Mouse (Mus musculus) myocyte (in vitro differentiated cells): ENCODE measurements around the gene Elf3. TPM values are rescaled to one million over a fixed set of nuclear protein-coding genes. Genes with fewer than 3 reads are reported as not detected.

Experiments
- H3K27me3 ChIP-seq: one replicate; pipeline ENCODE4 v1.6.1; 2011; ENCODE audit not compliant: control insufficient read depth, insufficient read depth, insufficient read length
- H3K36me3 ChIP-seq: one replicate; pipeline ENCODE4 v1.6.1; 2011; ENCODE audit not compliant: control insufficient read depth, insufficient read depth
- H3K4me2 ChIP-seq: one replicate; pipeline ENCODE4 v1.6.1; 2011; ENCODE audit warnings: low read depth, control low read depth
- H3K4me3 ChIP-seq: one replicate; pipeline ENCODE4 v1.5.1; 2011; ENCODE audit warnings: mild to moderate bottlenecking, control low read depth, moderate library complexity
- H3K79me2 ChIP-seq: one replicate; pipeline ENCODE4 v1.6.1; 2011; ENCODE audit not compliant: control insufficient read depth, insufficient read depth
- H3ac ChIP-seq: one replicate; pipeline ENCODE4 v1.6.1; 2011; ENCODE audit not compliant: control insufficient read depth, insufficient read length
- CEBPB ChIP-seq: IDR thresholded peaks from 2 replicates; pipeline ENCODE4 v1.6.1; 2011; ENCODE audit warnings: mild to moderate bottlenecking, moderate library complexity; ENCODE audit not compliant: poor library complexity, insufficient read depth, severe bottlenecking
- E2F4 ChIP-seq: IDR thresholded peaks from one replicate; pipeline ENCODE4 v1.6.1; 2011; ENCODE audit warnings: mild to moderate bottlenecking, control low read depth, moderate library complexity; ENCODE audit not compliant: insufficient read depth
- MAX ChIP-seq: IDR thresholded peaks from one replicate; pipeline ENCODE4 v1.6.1; 2011; ENCODE audit warnings: low read depth, mild to moderate bottlenecking, control low read depth
- MYOD1 ChIP-seq, 3 experiments: IDR thresholded peaks; one replicate each; pipeline ENCODE4 v1.6.1; 2011; ENCODE audit warnings: control low read depth in 2 of 3, low read depth in 2 of 3, mild to moderate bottlenecking in 2 of 3, moderate library complexity in 1 of 3; ENCODE audit not compliant: insufficient read length in 2 of 3, control insufficient read depth in 1 of 3
- MYOG ChIP-seq, 3 experiments: IDR thresholded peaks; one replicate each; pipeline ENCODE4 v1.6.1; 2011; ENCODE audit warnings: control low read depth in 2 of 3, low read depth in 2 of 3, mild to moderate bottlenecking in 2 of 3; ENCODE audit not compliant: insufficient read length in 2 of 3, control insufficient read depth in 1 of 3, insufficient read depth in 1 of 3
- POLR2A ChIP-seq: IDR thresholded peaks from one replicate; pipeline ENCODE4 v1.6.1; 2011; ENCODE audit warnings: low read depth, mild to moderate bottlenecking, control low read depth, moderate library complexity; ENCODE audit not compliant: insufficient read length
- POLR2AphosphoS2 ChIP-seq: IDR thresholded peaks from one replicate; pipeline ENCODE4 v1.6.1; 2011; ENCODE audit warnings: low read depth, control low read depth; ENCODE audit not compliant: insufficient read length
- REST ChIP-seq: IDR thresholded peaks from one replicate; pipeline ENCODE4 v1.6.1; 2011; ENCODE audit warnings: mild to moderate bottlenecking, control low read depth, moderate library complexity; ENCODE audit not compliant: insufficient read depth, insufficient read length
- SRF ChIP-seq: IDR thresholded peaks from one replicate; pipeline ENCODE4 v1.6.1; 2011; ENCODE audit warnings: low read depth; ENCODE audit not compliant: control insufficient read depth, insufficient read length
- TCF12 ChIP-seq: IDR thresholded peaks from one replicate; pipeline ENCODE4 v1.6.1; 2011; ENCODE audit warnings: mild to moderate bottlenecking, control low read depth; ENCODE audit not compliant: poor library complexity, insufficient read depth, severe bottlenecking
- TCF3 ChIP-seq: IDR thresholded peaks from one replicate; pipeline ENCODE4 v1.6.1; 2011; ENCODE audit warnings: low read depth, control low read depth; ENCODE audit not compliant: insufficient read length
- USF1 ChIP-seq: IDR thresholded peaks from one replicate; pipeline ENCODE4 v1.6.1; 2011; ENCODE audit warnings: low read depth, mild to moderate bottlenecking, control low read depth, moderate library complexity
- polyA plus RNA-seq: library from polyadenylated mRNA; unstranded; fragments of >200 nt; fragmentation: generic; extraction: Trizol; gene quantifications from one replicate; pipeline ENCODE4 v1.2.1, GENCODE M21; 2012; ENCODE audit warnings: missing spikeins

Elf3 gene
- polyA plus RNA-seq, result 0.10 TPM

- H3K27me3 ChIP-seq, result no peaks in the 10 kb centered on the region
- no peak within 1 kb of the TSS for H3K4me3 ChIP-seq
- TF ChIP-seq MYOG (IDR thresholded peaks at IDR 0.05; ENCODE audit: control insufficient read depth in 1 of 3, insufficient read depth in 1 of 3, insufficient read length in 2 of 3, low read depth in 2 of 3), result no peak
- TF ChIP-seq E2F4, result no peak
- TF ChIP-seq SRF, result no peak
- no peak for TF ChIP-seq USF1
- TF ChIP-seq MYOD1 (IDR thresholded peaks at IDR 0.05; ENCODE audit: control insufficient read depth in 1 of 3, insufficient read length in 2 of 3, low read depth in 2 of 3), result no peak
- no peak for TF ChIP-seq POLR2A
- TF ChIP-seq MAX, result no peak
- TF ChIP-seq CEBPB, result no peak
- no peak for TF ChIP-seq REST
- no peak for TF ChIP-seq TCF12
- no peak for TF ChIP-seq TCF3
- no peak for TF ChIP-seq POLR2AphosphoS2
- H3K79me2 ChIP-seq, result no peaks in the 10 kb centered on the region
- H3K4me2 ChIP-seq, result peak within 1 kb of the TSS; percentile 44
- H3ac ChIP-seq, result no peak within 1 kb of the TSS
- H3K36me3 ChIP-seq, result no peaks in the 10 kb centered on the region
These were observed at the start of gene Elf3 for GRCm38 (mm10) chr1:135258380-135259127. Gene Elf3 (minus strand): TSS chr1:135258568.

DNA sequence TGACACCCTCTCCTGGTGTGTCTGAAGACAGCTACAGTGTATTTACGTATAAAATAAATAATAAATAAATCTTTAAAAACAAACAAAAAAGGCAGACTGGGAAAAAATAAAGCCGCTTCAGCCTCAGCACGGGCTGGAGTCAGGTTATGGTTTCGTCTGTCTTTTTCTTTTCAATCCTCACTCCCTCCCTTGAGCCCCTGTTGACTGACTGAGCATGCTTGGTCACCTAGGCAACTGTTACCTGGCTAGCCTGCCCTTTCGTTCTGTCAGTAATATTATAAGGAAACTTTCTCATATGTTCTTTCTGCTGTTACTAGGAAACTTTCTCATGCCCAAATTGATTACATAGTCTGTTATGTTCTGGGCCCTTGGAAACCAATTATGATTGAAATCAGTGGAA is 32.5 kb upstream of the Elf3 start:
- no peak overlapping the region for H3ac ChIP-seq
- no peaks in the 10 kb centered on the region for H3K79me2 ChIP-seq
- TF ChIP-seq E2F4 (no peak), USF1 (no peak), TCF12 (no peak), MYOD1 (IDR thresholded peaks at IDR 0.05; ENCODE audit: control insufficient read depth in 1 of 3, insufficient read length in 2 of 3, low read depth in 2 of 3) (no peak), SRF (no peak), MAX (no peak), TCF3 (no peak), CEBPB (no peak), POLR2AphosphoS2 (no peak), MYOG (IDR thresholded peaks at IDR 0.05; ENCODE audit: control insufficient read depth in 1 of 3, insufficient read depth in 1 of 3, insufficient read length in 2 of 3, low read depth in 2 of 3) (no peak), POLR2A (no peak), REST (no peak)
- peaks cover 5% of the 10 kb centered on the region for H3K36me3 ChIP-seq
- H3K4me2 ChIP-seq, result no peak overlapping the region
- no peak overlapping the region for H3K4me3 ChIP-seq
- no peaks in the 10 kb centered on the region for H3K27me3 ChIP-seq

- Histone ChIP-seq H3K4me2 (no peak overlapping the region), H3K27me3 (no peaks in the 10 kb centered on the region)
These were observed 27.9 kb upstream of the Elf3 start for GRCm38 (mm10) chr1:135286311-135286710.

DNA sequence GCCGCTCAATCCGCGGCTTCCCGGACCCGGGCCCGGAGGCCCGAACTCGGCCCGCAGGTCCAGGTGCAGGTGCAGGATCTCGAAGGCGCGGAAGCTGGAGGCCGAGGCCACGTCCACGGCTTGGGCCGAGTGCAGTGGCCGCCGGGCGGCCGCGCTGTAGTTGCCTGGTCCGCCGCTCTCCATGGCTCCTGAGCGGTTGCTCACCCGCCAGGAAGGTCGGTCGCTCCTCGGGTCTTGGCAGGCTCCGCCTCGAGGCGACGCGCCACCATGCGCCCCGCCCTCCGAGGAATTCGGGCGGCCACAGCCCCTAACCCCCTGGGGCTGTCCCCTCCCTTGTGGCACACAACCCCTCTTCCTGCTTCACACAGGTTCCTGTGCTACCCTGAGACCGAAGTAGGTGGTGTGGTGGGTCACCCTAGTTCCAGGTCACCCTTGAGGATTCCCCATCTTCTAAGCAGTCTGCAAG is 25.5 kb upstream of the Elf3 start, which contains the start of gene Rnpep:
Gene Rnpep (minus strand): TSS at position 259 of the 466 bp plus-strand sequence.
- no peaks in the 10 kb centered on the region for H3K27me3 ChIP-seq
- no peaks in the 10 kb centered on the region for H3K79me2 ChIP-seq
- no peak for TF ChIP-seq SRF
- no peak for TF ChIP-seq REST
- no peak for TF ChIP-seq MYOG (IDR thresholded peaks at IDR 0.05; ENCODE audit: control insufficient read depth in 1 of 3, insufficient read depth in 1 of 3, insufficient read length in 2 of 3, low read depth in 2 of 3)
- TF ChIP-seq USF1, result no peak
- peak; percentile 79 for TF ChIP-seq POLR2A
- no peak for TF ChIP-seq MYOD1 (IDR thresholded peaks at IDR 0.05; ENCODE audit: control insufficient read depth in 1 of 3, insufficient read length in 2 of 3, low read depth in 2 of 3)
- no peak for TF ChIP-seq MAX
- no peak for TF ChIP-seq TCF12
- TF ChIP-seq POLR2AphosphoS2, result peak; percentile 83
- no peak for TF ChIP-seq CEBPB

More at GRCm38 (mm10) chr1:135286311-135286710, 27.9 kb upstream of the Elf3 start:
- TF ChIP-seq E2F4 (no peak), MYOD1 (IDR thresholded peaks at IDR 0.05; ENCODE audit: control insufficient read depth in 1 of 3, insufficient read length in 2 of 3, low read depth in 2 of 3) (no peak), POLR2A (no peak), POLR2AphosphoS2 (no peak), MAX (no peak), REST (no peak), MYOG (IDR thresholded peaks at IDR 0.05; ENCODE audit: control insufficient read depth in 1 of 3, insufficient read depth in 1 of 3, insufficient read length in 2 of 3, low read depth in 2 of 3) (no peak), TCF12 (no peak)
- Histone ChIP-seq H3K79me2 (no peaks in the 10 kb centered on the region), H3ac (no peak overlapping the region), H3K36me3 (no peaks in the 10 kb centered on the region), H3K4me3 (no peak overlapping the region)

More for the DNA sequence above, 25.5 kb upstream of the Elf3 start, which contains the start of gene Rnpep:
- H3ac ChIP-seq, result peak within 1 kb of the TSS; percentile 8
- peak within 1 kb of the TSS; percentile 77 for H3K4me2 ChIP-seq
- no peaks in the 10 kb centered on the region for H3K36me3 ChIP-seq
- peak within 1 kb of the TSS; percentile 28 for H3K4me3 ChIP-seq
